Mouse (Mus musculus) frontal cortex, adult (tissue): ENCODE data around the gene Tcf12.
A peak's percentile ranks its signal among the peaks of the same experiment; 100 is the strongest.

Experiments used
- ATAC-seq: cut with Nextera tagmentation; 2 replicates; pipeline ENCODE4 v1.9.2; 2017; ENCODE audit warnings: mild to moderate bottlenecking, moderate library complexity, mixed read lengths; ENCODE audit not compliant: low TSS enrichment

Tcf12 gene

DNA sequence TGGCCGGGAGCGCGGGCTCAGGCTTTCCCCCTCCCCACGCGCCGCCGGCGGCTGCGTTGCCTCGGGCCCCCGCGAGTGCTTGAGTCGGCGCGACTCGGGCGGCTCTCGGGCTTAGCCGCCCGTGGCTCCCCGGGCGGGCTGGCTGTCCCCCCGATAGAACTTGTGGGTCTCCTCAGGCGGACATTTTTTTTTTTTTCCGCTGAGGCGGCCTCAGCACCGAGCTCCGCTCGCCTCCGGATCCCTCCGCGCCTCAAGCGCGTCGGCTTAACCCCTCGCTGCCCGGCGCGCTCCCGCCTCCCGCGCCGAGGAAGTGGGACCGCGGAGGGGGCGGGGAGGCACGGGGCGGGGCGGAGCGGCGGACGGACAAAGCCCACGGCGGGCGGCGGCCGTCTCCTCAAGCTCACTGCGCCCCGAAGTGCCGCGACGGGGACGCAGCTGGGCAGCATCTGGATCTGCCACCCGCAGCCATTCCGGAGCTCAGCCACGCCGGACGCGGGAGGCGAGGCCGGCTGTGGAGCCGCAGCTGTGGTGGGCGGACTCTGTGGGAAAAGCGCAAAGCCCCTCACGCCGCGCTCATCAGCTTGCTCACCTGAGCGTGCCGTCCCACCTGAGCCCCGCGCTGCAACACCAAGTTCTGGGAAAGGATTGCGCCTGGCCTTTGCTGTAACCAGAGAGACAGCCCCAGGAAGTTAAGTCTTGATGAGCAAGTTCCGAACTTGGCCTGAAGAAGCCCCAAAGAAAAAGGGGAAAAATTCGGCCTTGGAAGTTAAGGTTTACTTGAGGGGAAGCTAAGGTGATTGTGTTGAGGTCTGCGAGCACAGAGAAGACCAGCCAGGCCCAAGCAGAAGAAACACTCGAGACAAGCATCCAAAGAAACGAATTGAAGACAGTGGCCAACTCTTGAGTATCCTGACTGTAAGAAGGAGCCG, at the start of gene Tcf12:
Gene Tcf12 (minus strand): TSS at position 250 of the 929 bp plus-strand sequence.
- ATAC-seq: peak; percentile 74

DNA sequence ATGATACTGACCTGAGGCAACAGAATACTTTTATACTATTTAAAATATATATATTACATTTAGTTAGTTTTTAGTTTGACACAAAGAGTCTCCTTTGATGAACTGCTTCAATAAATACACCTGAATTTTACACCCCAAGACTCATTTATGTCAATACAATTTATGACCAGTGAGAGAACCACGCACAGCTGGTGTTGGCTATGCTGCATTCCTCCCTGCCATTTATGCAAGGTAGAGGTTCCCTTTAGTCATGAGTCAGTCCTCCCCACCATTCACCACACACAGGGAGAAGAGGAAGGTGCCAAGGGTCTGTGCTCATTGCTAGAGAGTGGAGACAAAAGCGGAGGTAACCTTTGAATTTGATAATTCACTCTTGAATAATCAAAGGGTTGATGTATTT, 46.7 kb upstream of the Tcf12 start:
- ATAC-seq: no peak

DNA sequence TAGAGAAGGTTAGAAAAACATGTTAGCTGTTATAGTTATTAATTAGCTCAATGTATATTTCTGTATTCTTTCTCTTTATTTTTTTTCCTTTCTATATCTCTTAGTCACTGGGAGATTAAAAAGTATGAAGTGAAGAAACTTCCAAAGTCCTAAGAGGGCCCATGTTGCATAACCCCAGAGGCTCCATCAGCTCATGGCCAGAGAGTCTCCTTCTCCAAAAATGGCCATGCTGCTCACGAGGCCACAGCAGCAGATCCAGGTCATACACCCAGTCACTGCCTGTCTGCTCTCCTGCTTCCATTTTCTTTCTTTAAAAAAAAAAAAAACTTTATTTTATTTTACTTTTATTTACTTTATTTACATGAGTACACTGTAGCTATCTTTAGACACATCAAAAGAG, 45.4 kb upstream of the Tcf12 start:
- ATAC-seq: no peak

DNA sequence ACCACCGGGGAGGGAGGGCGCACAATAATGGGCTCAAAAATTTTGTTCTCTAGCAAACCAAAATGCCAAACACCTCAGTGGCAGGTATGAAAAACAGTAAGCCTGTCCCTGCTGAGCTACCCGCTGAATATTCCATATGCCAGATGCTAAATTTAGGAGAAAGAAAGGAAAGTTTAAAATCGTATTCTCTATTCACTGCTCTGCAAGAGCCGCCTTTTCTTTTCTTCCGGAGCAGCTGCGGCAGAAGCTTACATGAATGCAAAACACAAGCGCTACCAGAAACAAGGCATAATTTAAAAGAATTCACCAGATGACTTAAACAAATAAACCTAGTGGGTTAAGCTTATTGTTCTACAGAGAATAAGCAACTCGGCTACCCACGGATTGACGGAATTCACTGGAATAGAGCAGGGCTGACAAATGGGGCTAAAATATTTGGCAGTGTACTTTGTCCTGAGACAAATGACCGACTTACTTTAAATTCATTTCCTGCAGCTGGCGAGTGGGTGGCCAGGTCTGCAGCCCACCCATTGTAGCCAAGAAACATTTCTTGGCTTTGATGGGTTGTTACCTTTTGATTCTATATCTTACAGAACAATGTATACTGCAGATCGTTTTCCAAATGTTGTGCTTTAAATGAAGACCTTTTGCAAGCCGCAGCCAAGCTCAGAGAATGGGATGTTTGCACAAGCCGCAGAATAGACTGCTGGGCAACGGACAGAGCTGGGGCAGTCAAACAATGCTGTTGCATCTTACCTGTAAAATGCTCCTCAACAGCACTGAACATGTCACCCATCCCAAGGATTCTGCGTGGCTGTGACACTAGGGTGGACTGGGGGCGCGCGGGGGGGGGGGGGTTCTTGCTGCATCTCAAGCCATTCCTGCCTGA, 43.8 kb upstream of the Tcf12 start:
- peak; percentile 84 for ATAC-seq

DNA sequence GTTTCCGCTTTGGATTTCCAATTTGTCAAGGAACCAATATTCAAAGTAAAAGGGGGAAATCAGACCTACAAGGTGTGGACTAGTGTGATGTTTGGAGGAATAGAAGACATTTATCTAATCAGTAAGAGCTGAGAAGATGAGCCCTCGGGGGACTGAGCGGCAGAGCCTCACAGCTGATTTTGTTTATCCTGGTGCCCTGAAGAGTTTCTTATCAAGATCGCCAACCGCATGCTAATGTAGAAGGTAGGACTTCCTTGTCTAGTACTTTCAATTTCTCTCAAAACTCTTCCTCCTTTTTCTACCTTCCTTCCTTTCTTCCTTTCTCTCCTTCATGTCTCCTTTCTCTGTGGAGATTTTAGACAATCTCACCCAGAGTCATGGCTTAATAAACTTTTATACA, 32.5 kb upstream of the Tcf12 start:
- ATAC-seq: no peak

DNA sequence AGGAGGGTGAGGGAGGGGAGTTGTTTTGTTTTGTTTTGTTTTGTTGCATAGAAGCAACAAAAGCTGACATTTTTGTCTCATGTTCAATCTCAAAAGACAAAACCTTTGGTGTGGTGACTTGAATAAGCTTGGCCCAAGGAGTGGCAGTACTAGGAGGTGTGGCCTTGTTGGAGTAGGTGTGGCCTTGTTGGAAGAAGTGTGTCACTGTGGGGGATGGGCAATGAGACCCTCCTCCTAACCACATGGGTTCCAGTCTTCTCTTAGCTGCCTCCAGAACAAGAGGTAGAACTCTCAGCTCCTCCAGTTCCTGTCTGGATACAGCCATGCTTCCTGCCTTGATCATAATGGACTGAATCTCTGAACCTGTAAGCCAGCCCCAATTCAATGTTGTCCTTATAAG, 26.2 kb upstream of the Tcf12 start:
- ATAC-seq: no peak

DNA sequence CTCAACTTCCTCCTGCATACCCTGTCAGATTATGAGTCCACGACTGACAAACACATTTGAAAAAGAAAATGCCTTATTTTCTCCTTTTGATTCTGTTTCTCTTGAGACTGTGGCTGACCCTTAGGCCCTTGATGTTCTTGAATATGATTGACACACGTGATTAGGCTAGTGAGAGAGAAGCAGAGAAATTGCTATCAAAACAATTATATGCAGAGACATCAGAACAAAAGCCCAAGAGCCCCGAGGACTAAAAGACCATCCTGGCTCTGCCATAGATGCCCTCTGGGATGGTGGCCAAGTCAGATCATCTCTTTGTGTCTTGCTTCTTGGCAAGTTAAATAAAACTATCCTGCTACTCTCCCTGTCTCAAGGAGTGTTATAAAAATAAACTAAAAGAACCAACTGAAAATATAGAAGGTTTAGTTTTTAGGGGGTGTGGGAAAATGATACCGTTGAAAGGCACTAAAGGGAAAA, 22.1 kb upstream of the Tcf12 start:
- ATAC-seq: no peak

DNA sequence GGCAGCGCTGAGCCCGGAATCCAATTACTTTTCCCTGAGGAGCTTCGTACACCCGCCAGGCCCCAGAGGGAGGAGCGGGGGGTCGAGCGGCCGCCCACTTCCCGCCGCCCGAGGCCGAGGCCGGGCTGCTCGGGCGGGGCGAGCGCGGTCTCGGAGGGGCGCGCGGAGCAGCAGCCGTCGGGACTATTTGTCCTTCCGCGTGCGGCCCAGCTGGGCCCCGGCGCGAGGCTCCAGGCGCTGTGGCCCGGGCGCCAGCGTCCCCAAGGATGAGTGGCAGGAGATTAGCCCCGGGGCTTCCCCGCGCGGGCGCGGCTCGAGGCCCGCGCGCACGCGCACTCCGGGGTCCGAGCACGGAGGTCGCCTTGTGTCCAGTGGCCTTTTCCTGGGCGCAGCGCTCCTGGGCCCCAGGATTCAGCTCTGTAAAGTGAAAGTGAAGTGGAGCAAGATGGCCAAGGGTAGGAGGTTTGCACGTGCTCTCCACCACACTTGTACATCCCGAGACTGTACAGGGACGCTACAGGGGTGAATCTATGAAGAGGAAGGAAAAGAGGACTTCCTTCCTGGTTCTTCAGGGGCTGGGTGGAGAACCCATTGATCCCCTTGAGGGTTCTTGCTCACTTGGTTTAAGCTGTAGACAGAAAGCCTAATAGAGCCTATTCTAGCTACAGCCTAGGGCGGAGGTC, 21.6 kb upstream of the Tcf12 start:
- ATAC-seq: peak; percentile 82

DNA sequence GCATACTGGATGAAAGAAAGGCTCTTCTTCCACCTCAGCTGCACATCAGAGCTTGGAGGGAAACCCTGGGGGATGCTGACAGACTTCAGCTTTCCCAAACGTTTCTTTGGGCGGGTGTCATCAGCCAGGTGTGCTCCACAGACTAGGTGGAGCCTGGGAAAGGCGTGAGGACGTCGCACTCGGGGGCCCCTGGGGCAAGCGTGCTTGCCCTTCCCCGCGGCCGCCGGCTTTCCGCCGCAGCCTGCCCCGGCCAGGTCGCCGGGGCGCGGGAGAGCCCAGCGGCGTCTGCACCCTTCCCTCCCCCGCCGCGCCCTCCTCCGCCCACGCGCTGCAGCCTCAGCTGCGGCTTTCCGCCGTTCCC, 21.0 kb upstream of the Tcf12 start:
- peak; percentile 29; the same call in 1 of the 2 replicates for ATAC-seq

DNA sequence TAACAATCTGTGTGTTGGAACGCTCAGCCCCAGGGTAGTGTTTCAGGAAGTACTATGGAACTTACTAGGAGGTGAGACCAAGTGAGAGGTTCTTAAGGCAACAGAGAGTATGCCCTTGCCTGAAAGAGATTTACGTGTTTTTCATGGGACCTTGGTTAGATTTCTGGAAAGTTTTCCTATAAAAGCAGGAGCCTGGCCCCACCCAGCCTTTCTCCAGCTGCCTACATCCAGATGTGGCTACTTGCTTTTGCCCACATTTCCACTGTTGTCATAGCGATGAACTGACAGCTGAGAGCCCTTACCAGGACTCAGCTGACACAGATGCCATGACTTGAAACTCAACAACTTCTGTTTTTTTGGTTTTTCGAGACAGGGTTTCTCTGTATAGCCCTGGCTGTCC, 18.2 kb upstream of the Tcf12 start:
- ATAC-seq: no peak

DNA sequence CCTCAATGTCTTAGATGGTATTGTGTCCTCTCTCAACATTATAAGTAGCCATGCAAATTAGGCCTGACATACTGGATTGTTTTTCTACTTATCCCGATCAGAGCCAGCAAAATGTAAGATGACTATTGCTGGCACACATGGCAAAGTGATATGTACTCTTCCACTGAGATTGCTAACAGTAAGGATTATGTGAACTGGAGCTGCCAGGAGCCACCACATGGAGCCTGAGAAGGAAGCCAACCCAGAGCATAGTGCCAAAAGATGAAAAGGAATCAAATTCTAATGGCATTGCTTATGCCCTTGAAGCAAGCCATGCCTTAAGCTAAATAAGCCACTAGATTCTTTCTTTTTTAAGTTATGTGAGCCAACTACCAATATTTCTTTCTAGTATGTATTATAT, 13.8 kb upstream of the Tcf12 start:
- ATAC-seq: peak; percentile 59; the same call in 1 of the 2 replicates

DNA sequence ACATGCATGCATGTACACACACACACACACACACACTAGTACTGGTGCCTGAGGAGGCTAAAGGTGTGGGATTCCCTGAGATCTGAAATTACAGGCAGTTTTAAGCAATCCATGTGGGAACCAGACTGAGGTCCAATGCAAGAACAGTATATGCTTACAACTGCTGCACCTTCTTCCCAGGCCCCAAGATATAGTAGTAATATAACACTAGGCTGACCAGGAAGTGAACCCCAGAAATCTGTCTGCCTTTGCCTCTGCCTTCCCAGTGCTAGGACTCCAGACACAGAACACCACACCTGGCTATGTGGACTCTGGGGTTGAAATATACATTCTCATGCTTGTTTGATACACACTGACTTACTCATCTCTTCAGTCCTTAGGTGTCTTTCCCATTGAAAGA, 6.8 kb upstream of the Tcf12 start:
- no peak for ATAC-seq

DNA sequence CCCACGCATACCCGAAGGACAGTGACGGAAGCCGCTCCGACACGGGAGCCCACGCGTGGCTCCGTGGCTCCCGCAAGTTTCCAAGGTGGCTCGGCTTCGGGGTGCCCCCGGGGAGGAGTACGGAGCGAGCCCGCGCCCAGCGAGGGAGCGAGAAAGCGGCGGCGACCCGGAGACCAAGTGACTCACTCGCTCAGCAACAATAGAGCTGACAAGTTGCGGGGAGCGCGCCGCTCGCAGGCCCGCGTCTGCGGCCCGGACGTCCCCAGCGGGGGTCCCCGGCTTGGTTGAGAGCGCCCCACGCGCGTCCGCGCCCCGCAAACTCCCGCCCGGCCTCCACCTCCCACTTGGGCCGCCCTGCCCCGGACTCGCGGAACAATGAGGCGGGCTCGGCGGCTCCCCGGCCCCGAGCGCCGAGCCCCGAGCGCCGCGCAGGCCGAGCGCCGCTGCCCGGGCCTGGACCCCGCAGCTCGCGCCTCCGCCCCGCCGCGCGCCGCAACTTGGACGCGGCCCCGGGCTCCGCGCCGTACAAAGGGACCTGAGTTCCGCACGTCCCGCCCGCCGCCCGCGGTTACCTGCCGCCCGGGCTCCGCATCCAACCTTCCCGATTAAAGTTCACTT, 558 bp downstream of the Tcf12 start:
- peak; percentile 75 for ATAC-seq

DNA sequence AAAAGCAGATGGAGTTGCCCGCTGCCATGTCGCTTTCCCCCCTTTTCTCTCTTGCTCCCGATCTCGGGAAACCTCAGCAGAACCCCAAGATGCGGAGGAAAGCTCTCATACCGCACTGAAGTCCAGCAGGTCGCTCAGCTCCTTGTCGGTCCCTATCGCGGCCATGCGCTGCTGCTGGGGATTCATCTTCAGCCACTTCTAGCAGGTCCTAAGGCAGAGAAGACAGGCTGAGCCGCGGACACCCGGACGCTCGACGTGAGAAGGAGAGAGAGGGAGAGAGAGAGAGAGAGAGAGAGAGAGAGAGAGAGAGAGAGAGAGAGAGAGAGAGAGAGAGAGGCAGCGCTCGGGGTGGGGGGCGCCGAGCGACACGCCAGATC, 1.1 kb downstream of the Tcf12 start:
- ATAC-seq: peak; percentile 44

DNA sequence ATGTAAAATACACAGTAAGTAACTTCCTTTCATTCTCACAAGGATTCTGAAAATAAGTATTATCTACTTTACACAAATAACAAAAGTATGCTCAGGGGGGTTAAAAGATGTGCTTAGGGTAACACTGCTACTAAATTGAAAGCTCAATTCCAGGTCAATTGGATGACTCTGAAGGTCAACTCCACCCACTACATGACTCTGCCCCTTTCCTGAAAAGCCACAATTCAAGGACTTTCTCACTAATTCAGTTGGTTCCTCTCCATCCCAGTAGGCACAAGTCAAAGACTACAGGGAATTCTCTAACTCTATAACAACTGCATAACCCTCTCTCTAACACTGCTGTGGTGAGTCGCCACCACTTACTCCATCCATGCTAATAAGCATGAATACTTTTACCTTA, 8.2 kb downstream of the Tcf12 start:
- ATAC-seq: no peak

DNA sequence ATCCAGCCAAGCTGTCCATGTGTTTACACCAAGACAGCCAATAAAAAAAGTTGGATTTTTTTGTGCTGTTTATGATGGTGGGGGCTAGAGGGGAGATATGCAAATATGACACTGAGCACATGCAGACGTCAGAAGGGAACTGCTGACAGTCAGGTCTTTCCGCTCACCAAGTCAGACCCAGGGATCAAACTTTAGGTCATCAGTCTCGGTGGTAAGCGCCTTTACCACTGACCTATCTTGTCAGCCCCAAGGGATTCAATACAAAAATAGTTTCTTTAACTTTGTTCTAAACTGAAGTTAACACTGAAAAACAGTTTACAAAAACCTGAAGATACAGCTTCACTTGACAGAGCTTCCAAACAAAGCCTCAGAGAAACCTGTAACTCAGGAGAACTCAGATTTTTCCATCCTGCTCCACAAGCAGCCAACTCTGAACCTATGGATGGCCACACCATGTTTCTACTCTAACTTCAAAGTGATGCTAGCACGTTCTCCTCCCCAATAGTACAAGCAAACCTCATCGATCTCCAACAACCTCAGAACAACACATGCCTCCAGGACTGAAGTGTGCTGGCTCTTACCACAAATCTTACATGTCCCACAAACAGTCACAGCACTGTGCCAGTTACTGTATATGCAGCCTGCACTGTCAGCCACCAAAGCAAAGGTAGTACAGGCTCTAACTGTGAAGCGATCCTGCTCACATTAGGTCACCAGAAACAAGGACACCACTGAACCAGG, 11.6 kb downstream of the Tcf12 start:
- no peak for ATAC-seq

DNA sequence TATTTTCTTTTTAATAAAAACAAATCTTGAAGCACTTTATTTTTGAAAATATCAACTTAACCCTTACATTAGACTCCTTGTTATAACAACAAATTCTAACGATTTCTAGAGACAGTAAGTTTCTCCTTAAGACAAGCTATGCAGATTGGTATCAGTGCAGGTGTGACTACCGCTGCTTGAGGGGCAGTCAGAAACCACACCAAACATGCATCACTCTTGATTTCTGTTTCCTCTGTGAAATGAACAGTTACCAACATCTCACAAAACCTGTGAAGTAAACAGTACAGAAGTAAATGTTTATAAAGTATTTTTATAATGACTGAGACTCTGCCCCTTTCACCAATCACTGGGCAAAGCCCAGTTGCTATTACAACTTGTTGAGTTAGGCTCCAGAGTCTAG, 13.6 kb downstream of the Tcf12 start:
- ATAC-seq: no peak

DNA sequence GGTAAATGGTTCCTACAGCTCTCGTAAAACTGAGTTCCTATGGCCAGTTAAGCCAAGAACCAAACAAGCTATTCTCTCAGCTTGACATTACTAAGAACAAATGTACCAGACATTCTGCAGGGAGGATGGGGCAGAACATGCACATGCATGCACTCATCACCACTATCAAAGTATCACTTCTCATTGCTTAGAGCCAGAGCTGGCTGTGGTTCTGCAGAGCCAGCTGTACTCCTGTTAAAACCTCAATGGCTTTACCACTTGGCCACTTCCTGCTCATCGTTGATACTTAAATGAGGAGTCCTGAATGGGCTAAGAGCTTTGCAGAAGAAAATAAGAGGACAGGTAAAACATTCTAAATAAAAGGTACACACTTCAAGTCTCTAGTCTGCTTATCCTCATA, 14.6 kb downstream of the Tcf12 start:
- ATAC-seq: no peak

DNA sequence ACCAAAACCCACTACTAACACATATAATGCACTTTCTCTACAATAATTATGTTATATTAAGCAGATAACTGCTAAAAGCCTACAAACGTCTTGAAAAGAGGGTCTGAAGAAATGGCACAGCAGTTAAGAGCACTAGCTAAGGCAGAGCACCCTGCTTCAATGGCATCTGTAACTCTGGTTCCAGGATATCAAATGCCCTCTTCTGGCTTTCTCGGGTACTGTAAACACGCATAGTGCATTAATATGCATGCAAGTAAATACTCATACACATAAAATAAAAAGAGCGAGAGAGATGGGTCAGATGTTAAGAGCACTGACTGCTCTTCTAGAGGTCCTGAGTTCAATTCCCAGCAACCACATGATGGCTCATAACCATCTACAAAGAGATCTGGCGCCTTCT, 17.0 kb downstream of the Tcf12 start:
- ATAC-seq: no peak

DNA sequence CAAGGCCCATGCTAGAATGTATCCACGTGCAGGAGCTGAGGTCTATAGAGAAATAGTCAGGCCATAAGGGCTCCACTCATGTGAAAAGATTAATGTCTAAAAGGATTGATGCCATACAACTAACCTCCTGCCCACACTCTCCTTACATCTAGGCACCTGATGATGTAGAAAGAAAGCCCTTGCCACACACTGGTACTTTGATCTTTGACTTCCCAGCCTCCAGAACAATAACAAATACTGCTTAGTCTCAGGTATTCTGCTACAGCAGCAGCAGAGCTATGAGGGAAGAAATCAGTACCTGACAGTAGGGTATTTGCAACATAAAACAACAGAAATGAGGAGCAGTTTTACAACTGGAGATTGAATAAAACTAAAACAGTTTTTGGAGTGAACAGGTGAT, 19.5 kb downstream of the Tcf12 start:
- ATAC-seq: no peak
